Mouse (Mus musculus) cerebellum, adult 2 months (tissue): ENCODE results near the gene Mpdz.

Experiments
- CTCF ChIP-seq: fragments of 200-500 bp; IDR thresholded peaks from 2 replicates; pipeline ENCODE4 v1.5.1; 2011; ENCODE audit warnings: low read depth, mild to moderate bottlenecking, control low read depth, low read length, moderate library complexity, borderline replicate concordance; ENCODE audit not compliant: insufficient read depth
- POLR2A ChIP-seq: fragments of 200-500 bp; IDR thresholded peaks from 2 replicates; pipeline ENCODE4 v1.6.1; 2011; ENCODE audit warnings: low read length, control low read depth, borderline replicate concordance; ENCODE audit not compliant: insufficient read depth

GRCm38 (mm10) chr4:81453806-81454205 is 11.2 kb upstream of the Mpdz start:
- TF ChIP-seq POLR2A: no peak
- TF ChIP-seq CTCF: no peak
